Mouse (Mus musculus): ENCODE measurements at regions not wholly inside any gene's neighbourhood (a gene's known extent, or its start where the extent isn't known, plus 50 kb on each side); places are given as distances from the start of the nearest gene placed in this dataset.
"Not testable (repeated sequence)": the region's sequence is repeated elsewhere in the genome, so short reads cannot be mapped to it uniquely, and the experiment has no call there.

- no peak for DNase-seq (ENCODE audit: low spot score)
These were observed 508.5 kb upstream of the Id2 start for GRCm38 (mm10) chr12:25605396-25605795.

GRCm38 (mm10) chr12:25590262-25590661 is 493.3 kb upstream of the Id2 start:
- no peak for DNase-seq (ENCODE audit: low spot score)

- no peak for DNase-seq (ENCODE audit: low spot score)
These were observed 488.8 kb upstream of the Id2 start for GRCm38 (mm10) chr12:25585746-25586145.

- no peak for DNase-seq (ENCODE audit: low spot score)
These were observed 482.5 kb upstream of the Id2 start for GRCm38 (mm10) chr12:25579407-25579806.

- DNase-seq (ENCODE audit: low spot score), result no peak
These were observed 468.2 kb upstream of the Id2 start for GRCm38 (mm10) chr12:25565131-25565530.

- DNase-seq (ENCODE audit: low spot score), result no peak
These were observed 462.7 kb upstream of the Id2 start for GRCm38 (mm10) chr12:25559601-25560000.

- DNase-seq (ENCODE audit: low spot score), result no peak
These were observed 456.7 kb upstream of the Id2 start for GRCm38 (mm10) chr12:25553656-25554055.

GRCm38 (mm10) chr12:25549735-25550134 is 452.8 kb upstream of the Id2 start:
- DNase-seq (ENCODE audit: low spot score), result no peak

- no peak for DNase-seq (ENCODE audit: low spot score)
These were observed 447.3 kb upstream of the Id2 start for GRCm38 (mm10) chr12:25544253-25544652.

- no peak for DNase-seq (ENCODE audit: low spot score)
These were observed 437.6 kb upstream of the Id2 start for GRCm38 (mm10) chr12:25534620-25534950.

GRCm38 (mm10) chr12:25533709-25534619 is 437.0 kb upstream of the Id2 start:
- peak; percentile 50 for DNase-seq (ENCODE audit: low spot score)

GRCm38 (mm10) chr12:25530483-25530882 is 433.5 kb upstream of the Id2 start:
- DNase-seq (ENCODE audit: low spot score), result no peak

GRCm38 (mm10) chr12:25529537-25529936 is 432.6 kb upstream of the Id2 start:
- no peak for DNase-seq (ENCODE audit: low spot score)

- DNase-seq (ENCODE audit: low spot score), result no peak
These were observed 429.7 kb upstream of the Id2 start for GRCm38 (mm10) chr12:25526639-25527038.

GRCm38 (mm10) chr12:25516738-25517137 is 419.8 kb upstream of the Id2 start:
- no peak for DNase-seq (ENCODE audit: low spot score)

- no peak for DNase-seq (ENCODE audit: low spot score)
These were observed 416.7 kb upstream of the Id2 start for GRCm38 (mm10) chr12:25513679-25514078.

- no peak for DNase-seq (ENCODE audit: low spot score)
These were observed 412.7 kb upstream of the Id2 start for GRCm38 (mm10) chr12:25509666-25510065.

- DNase-seq (ENCODE audit: low spot score), result no peak
These were observed 396.3 kb upstream of the Id2 start for GRCm38 (mm10) chr12:25493233-25493632.

GRCm38 (mm10) chr12:25492483-25493190 is 395.7 kb upstream of the Id2 start:
- no peak for DNase-seq (ENCODE audit: low spot score)

- no peak for DNase-seq (ENCODE audit: low spot score)
These were observed 378.3 kb upstream of the Id2 start for GRCm38 (mm10) chr12:25475180-25475758.

- no peak for DNase-seq (ENCODE audit: low spot score)
These were observed 372.2 kb upstream of the Id2 start for GRCm38 (mm10) chr12:25469181-25469580.

GRCm38 (mm10) chr12:25467789-25468188 is 370.8 kb upstream of the Id2 start:
- peak; percentile 70 for DNase-seq (ENCODE audit: low spot score)

- not testable (repeated sequence) for DNase-seq (ENCODE audit: low spot score)
These were observed 365.8 kb upstream of the Id2 start for GRCm38 (mm10) chr12:25462690-25463089.

Measured in testis, postnatal 10 days (tissue).